15 mouse cellular contexts compared by ENCODE assay signal in genomic region chr4:111681926-111682325, GRCm38 (mm10). TPM values are rescaled to one million over a fixed set of nuclear protein-coding genes. Genes with fewer than 3 reads are reported as not detected.
DNase-seq lines count a peak whose midpoint lies in the region; ATAC-seq and TF ChIP-seq lines count a peak whose summit lies in the region.
"Had no signal": no experiment of that assay in that cellular context is flagged by ENCODE, and none has a peak within 500 bp of the region (broad histone marks: within the 10 kb centered on the region; RNA-seq: fewer than 3 reads in every experiment).

No protein-coding gene starts in this region.

- 0 out of 2 replicates have a peak, but pooled peaks cover 3% of the 10 kb centered on the region for H3K27me3 ChIP-seq in hindbrain, embryonic 13.5 days
- no peaks in the 10 kb centered on the region for H3K27me3 ChIP-seq in hindbrain, embryonic 10.5 days (ENCODE audit: insufficient read depth, poor library complexity, severe bottlenecking)
- H3K27me3 ChIP-seq in midbrain, embryonic 14.5 days (ENCODE audit: control insufficient read depth, insufficient read depth, low read length) = no peaks in the 10 kb centered on the region
- H3K27me3 ChIP-seq in midbrain, embryonic 10.5 days (ENCODE audit: low read depth, poor library complexity, severe bottlenecking) = no peaks in the 10 kb centered on the region
- no peaks in the 10 kb centered on the region for H3K27me3 ChIP-seq in neural tube, embryonic 15.5 days (replicated peaks)
- H3K27me3 ChIP-seq: heart, embryonic 13.5 days had no signal

- H3K36me3 ChIP-seq in hindbrain, embryonic 13.5 days = no peaks in the 10 kb centered on the region
- no peaks in the 10 kb centered on the region for H3K36me3 ChIP-seq in hindbrain, embryonic 10.5 days
- no peaks in the 10 kb centered on the region for H3K36me3 ChIP-seq in midbrain, embryonic 14.5 days (ENCODE audit: control insufficient read depth, insufficient read depth, low read length)
- H3K36me3 ChIP-seq in midbrain, embryonic 10.5 days = no peaks in the 10 kb centered on the region
- no peaks in the 10 kb centered on the region for H3K36me3 ChIP-seq in neural tube, embryonic 15.5 days
- H3K36me3 ChIP-seq: embryonic facial prominence, embryonic 10.5 days; heart, embryonic 13.5 days had no signal

- H3K4me2 ChIP-seq in hindbrain, embryonic 13.5 days = no peak overlapping the region
- H3K4me2 ChIP-seq in midbrain, embryonic 14.5 days (ENCODE audit: low read length) = no peak overlapping the region
- H3K4me2 ChIP-seq in neural tube, embryonic 15.5 days = no peak overlapping the region
- H3K4me2 ChIP-seq: forebrain, embryonic 13.5 days; heart, embryonic 13.5 days had no signal

- TF ChIP-seq POLR2A in brain, embryonic 14.5 days (IDR thresholded peaks at IDR 0.05; ENCODE audit: borderline replicate concordance, extremely low read depth, insufficient read depth, insufficient read length, poor library complexity, severe bottlenecking) = no peak

- H3K4me1 ChIP-seq in hindbrain, embryonic 13.5 days (replicated peaks) = 0 out of 2 replicates have a peak, but pooled peaks cover 11% of the 10 kb centered on the region
- no peaks in the 10 kb centered on the region; the same call in 1 of the 2 replicates for H3K4me1 ChIP-seq in hindbrain, embryonic 10.5 days (replicated peaks)
- no peaks in the 10 kb centered on the region for H3K4me1 ChIP-seq in midbrain, embryonic 14.5 days (ENCODE audit: control insufficient read depth, insufficient read depth, low read length)
- no peaks in the 10 kb centered on the region for H3K4me1 ChIP-seq in midbrain, embryonic 10.5 days
- peaks cover 9% of the 10 kb centered on the region; the same call in 1 of the 2 replicates for H3K4me1 ChIP-seq in neural tube, embryonic 15.5 days
- H3K4me1 ChIP-seq: embryonic facial prominence, embryonic 10.5 days had no signal

- H3K27ac ChIP-seq in hindbrain, embryonic 13.5 days = no peak overlapping the region
- H3K27ac ChIP-seq in hindbrain, embryonic 10.5 days = no peak overlapping the region
- H3K27ac ChIP-seq in midbrain, embryonic 14.5 days (replicated peaks; ENCODE audit: low read depth, low read length) = no peak overlapping the region
- H3K27ac ChIP-seq in midbrain, embryonic 10.5 days (replicated peaks) = no peak overlapping the region
- no peak overlapping the region for H3K27ac ChIP-seq in neural tube, embryonic 15.5 days (replicated peaks)
- H3K27ac ChIP-seq: embryonic facial prominence, embryonic 10.5 days; forebrain, embryonic 13.5 days; heart, embryonic 13.5 days had no signal

- no peak for TF ChIP-seq CTCF in brain, embryonic 14.5 days (IDR thresholded peaks at IDR 0.05; ENCODE audit: borderline replicate concordance, extremely low read depth, insufficient read depth, insufficient read length)

- no peak overlapping the region for H3K9ac ChIP-seq in hindbrain, embryonic 13.5 days
- H3K9ac ChIP-seq in midbrain, embryonic 14.5 days (replicated peaks; ENCODE audit: low read length) = no peak overlapping the region
- no peak overlapping the region for H3K9ac ChIP-seq in neural tube, embryonic 15.5 days (replicated peaks)
- H3K9ac ChIP-seq: forebrain, embryonic 13.5 days; forebrain, postnatal 0 days; heart, embryonic 13.5 days had no signal

- WGBS in hindbrain, embryonic 13.5 days = 55% methylated on average over 5 of the region's 5 CpGs
- 88% methylated on average over 5 of the region's 5 CpGs for WGBS in hindbrain, embryonic 10.5 days
- WGBS in midbrain, embryonic 14.5 days = 63% methylated on average over 5 of the region's 5 CpGs
- WGBS in midbrain, embryonic 10.5 days = 91% methylated on average over 5 of the region's 5 CpGs
- 45% methylated on average over 5 of the region's 5 CpGs for WGBS in neural tube, embryonic 15.5 days

- no peak for DNase-seq in hindbrain, embryonic 10.5 days (ENCODE audit: low spot score)
- DNase-seq in midbrain, embryonic 14.5 days = peak; percentile 44
- no peak for DNase-seq in midbrain, embryonic 10.5 days (ENCODE audit: low spot score)
- peak; percentile 46 for DNase-seq in brain, embryonic 14.5 days (ENCODE audit: low read depth)
- DNase-seq in spleen, postnatal 4 days (ENCODE audit: low spot score in 2 of 2) = no peak
- DNase-seq: adrenal gland, postnatal 10 days; cerebellum, adult 18-20 months; forebrain, postnatal 0 days; gastrocnemius, postnatal 14 days had no signal

- ATAC-seq in hindbrain, embryonic 13.5 days (ENCODE audit: low FRiP score) = 0 out of 2 replicates have a peak, but pooled peaks have one; percentile 41
- no peak for ATAC-seq in midbrain, embryonic 14.5 days (ENCODE audit: low FRiP score, low TSS enrichment)
- ATAC-seq in neural tube, embryonic 15.5 days (ENCODE audit: low FRiP score) = peak; percentile 4; the same call in 1 of the 2 replicates
- ATAC-seq: forebrain, embryonic 13.5 days; forebrain, postnatal 0 days; intestine, embryonic 16.5 days had no signal

- no peak overlapping the region for H3K4me3 ChIP-seq in hindbrain, embryonic 13.5 days
- no peak overlapping the region for H3K4me3 ChIP-seq in hindbrain, embryonic 10.5 days
- H3K4me3 ChIP-seq in midbrain, embryonic 14.5 days (replicated peaks; ENCODE audit: low read depth, low read length) = no peak overlapping the region
- no peak overlapping the region for H3K4me3 ChIP-seq in midbrain, embryonic 10.5 days
- H3K4me3 ChIP-seq in neural tube, embryonic 15.5 days (replicated peaks) = no peak overlapping the region
- H3K4me3 ChIP-seq: embryonic facial prominence, embryonic 10.5 days; forebrain, embryonic 13.5 days; heart, embryonic 13.5 days had no signal

- H3K9me3 ChIP-seq in hindbrain, embryonic 13.5 days = no peaks in the 10 kb centered on the region
- no peaks in the 10 kb centered on the region for H3K9me3 ChIP-seq in hindbrain, embryonic 10.5 days
- H3K9me3 ChIP-seq in midbrain, embryonic 14.5 days (ENCODE audit: control insufficient read depth, low read length) = no peaks in the 10 kb centered on the region
- no peaks in the 10 kb centered on the region for H3K9me3 ChIP-seq in midbrain, embryonic 10.5 days (replicated peaks)
- H3K9me3 ChIP-seq in neural tube, embryonic 15.5 days (replicated peaks) = no peaks in the 10 kb centered on the region
- H3K9me3 ChIP-seq: embryonic facial prominence, embryonic 10.5 days; forebrain, embryonic 13.5 days; heart, embryonic 13.5 days had no signal

RNA-seq across cellular contexts. Expression of gene Spata6, which starts 37.9 kb away (rescaled TPM):
- polyA plus RNA-seq in hindbrain, embryonic 13.5 days (2015; fragmentation: Nextera tagmentation; extraction: Ambion mirVana) = 16.8 and 20.6 TPM in 2 replicates
- 27.6 and 29.1 TPM in 2 replicates for polyA plus RNA-seq in hindbrain, embryonic 10.5 days (2016; fragmentation: Nextera tagmentation; extraction: Ambion mirVana)
- 12.5 and 17.3 TPM in 2 replicates for polyA plus RNA-seq in midbrain, embryonic 14.5 days (2014; fragmentation: Nextera tagmentation; extraction: Ambion mirVana)
- polyA plus RNA-seq in midbrain, embryonic 10.5 days (2016; fragmentation: Nextera tagmentation; extraction: Ambion mirVana) = 33.1 and 33.7 TPM in 2 replicates
- 8.3 and 12.2 TPM in 2 replicates for polyA plus RNA-seq in brain, embryonic 14.5 days (2012; rRNA removed)
- polyA plus RNA-seq in neural tube, embryonic 15.5 days (2015; fragmentation: Nextera tagmentation; extraction: Ambion mirVana) = 15.6 and 19.0 TPM in 2 replicates

Comparison
In these comparisons a context has a peak if more than half of its experiments do, and no peak if none do; other contexts are left out.
1. DNase-seq: peak in midbrain, embryonic 14.5 days (single experiment) and brain, embryonic 14.5 days (single experiment); none in hindbrain, embryonic 10.5 days (single experiment), midbrain, embryonic 10.5 days (single experiment) and spleen, postnatal 4 days (0 of 2).